Mouse (Mus musculus): ENCODE measurements around the gene Abtb2.

Abtb2 gene

GRCm38 (mm10) chr2:103730999-103731398, 164.9 kb downstream of the Abtb2 start:
- DNase-seq (ENCODE audit: low read depth, low spot score) = no peak

DNA sequence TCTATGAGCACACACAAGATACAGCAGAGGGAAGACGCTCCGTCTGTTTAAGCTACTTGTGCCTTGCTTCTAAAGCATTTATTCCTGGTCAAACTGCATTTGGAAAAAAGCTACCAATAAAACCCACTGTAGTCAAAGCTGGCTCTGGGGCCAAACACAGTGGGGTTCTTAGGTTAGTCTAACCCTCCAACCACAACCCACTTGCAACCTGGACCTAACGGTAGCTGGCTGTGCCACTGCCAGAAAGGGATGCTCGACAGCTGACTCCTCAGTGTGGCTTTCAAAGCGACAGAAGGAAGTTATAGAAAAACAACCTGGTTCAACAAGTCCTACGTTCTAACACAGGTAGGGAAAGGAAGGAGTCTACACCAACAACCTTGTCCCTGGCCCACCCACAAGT, 165.3 kb downstream of the Abtb2 start:
- DNase-seq (ENCODE audit: low read depth, low spot score) = no peak

DNA sequence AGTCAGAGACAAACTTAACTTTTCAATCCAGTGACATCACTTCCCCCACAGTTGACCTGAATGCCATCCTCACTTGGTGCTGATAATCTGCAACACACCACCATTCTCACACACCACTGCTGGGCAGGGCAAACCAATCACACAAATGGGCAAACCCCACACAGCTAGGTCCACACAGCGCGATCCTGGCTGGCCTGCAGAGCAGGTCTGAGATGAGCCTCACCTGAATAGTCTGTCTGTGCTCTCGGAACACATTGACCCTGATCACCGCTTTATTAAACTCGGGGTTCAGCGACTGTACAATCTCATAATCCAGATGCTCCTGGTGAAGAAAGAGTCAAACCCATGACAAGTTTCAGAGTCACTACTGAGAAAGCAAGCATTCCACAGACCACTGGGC, 176.7 kb downstream of the Abtb2 start:
- no peak for DNase-seq (ENCODE audit: low read depth, low spot score)

- DNase-seq (ENCODE audit: low read depth, low spot score) = no peak
These were observed 177.4 kb downstream of the Abtb2 start for GRCm38 (mm10) chr2:103743536-103743935.

DNA sequence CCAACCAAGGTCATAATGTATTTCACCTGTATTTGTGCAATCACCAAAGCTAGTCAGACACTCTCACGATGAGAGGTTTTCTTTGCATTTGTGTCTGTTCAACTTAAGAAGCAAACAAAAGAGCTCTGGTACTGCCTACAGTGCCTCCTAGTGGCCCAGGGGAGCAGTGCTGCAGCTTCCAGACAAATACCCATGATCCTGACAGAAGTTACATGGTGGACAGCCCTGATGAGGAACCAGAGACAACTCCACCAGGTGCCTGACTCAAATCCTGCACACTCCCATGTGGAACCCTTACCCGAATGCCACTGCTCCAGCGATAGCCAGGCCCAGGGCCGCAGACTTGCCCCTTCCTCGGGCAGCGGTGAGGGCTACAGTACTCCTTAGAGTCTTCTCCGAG, 177.9 kb downstream of the Abtb2 start:
- peak; percentile 42 for DNase-seq (ENCODE audit: low read depth, low spot score)

- DNase-seq (ENCODE audit: low read depth, low spot score) = no peak
These were observed 179.4 kb downstream of the Abtb2 start for GRCm38 (mm10) chr2:103745481-103745880.

DNA sequence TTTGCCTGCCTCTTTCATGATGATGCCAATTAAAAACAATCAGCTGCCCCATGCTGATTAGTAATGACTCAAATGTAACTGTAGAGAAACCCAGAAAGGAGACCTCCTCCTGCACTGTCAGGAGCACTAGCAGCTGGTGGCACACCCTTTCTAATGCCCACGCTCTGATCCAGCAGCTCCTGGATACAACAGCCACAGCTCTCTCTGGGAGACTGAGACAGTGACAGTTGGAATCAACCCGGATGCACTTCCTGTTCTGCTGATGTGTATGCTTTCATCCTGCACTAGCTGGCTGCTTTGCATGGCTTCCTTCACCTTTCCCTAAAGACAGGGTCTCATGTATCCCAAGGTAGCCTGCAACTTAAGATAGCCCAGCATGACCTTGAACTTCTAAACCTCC, 180.0 kb downstream of the Abtb2 start:
- DNase-seq (ENCODE audit: low read depth, low spot score) = no peak

GRCm38 (mm10) chr2:103746761-103747160, 180.7 kb downstream of the Abtb2 start:
- no peak for DNase-seq (ENCODE audit: low read depth, low spot score)

DNA sequence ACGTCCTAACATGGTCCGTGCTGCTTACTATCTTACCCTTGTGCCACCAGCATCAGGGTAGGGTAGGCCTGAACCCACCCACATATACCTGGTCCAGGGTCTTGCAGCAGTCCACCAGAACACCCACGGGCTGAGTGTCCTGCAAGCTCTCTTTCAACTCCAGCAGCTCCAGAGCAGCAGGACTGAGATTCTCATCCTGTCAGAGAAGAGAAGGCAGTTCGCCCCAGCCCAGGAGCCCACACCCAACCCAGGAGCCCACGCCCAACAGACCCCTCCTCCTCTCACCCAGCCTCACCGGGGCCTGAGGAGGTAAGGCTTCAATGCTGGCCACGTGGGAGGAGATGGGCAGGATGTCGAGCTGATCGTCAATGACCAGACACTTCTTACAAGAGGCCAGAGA, 181.8 kb downstream of the Abtb2 start:
- no peak for DNase-seq (ENCODE audit: low read depth, low spot score)

DNA sequence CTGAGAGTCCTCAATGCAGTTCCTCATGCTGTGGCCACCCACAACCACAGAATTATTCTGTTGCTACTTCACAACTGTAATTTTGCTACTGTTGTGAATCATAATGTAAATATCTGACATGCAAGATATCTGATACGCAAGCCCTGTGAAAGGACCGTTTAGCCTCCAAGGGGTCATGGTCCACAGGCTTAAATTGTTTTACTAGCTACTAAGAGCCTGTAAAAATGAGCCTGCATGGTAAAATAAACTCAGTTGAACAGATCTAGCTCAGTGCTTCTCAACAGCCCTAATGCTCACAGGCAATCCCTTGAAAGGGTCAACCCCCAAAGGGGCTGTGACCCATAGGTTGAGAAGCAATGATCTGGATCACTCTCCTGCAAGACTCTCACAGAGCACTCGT, 183.0 kb downstream of the Abtb2 start:
- no peak for DNase-seq (ENCODE audit: low read depth, low spot score)

- DNase-seq (ENCODE audit: low read depth, low spot score) = no peak
These were observed 185.7 kb downstream of the Abtb2 start for GRCm38 (mm10) chr2:103751771-103752170.

GRCm38 (mm10) chr2:103754614-103755013, 188.5 kb downstream of the Abtb2 start:
- no peak for DNase-seq (ENCODE audit: low read depth, low spot score)

DNA sequence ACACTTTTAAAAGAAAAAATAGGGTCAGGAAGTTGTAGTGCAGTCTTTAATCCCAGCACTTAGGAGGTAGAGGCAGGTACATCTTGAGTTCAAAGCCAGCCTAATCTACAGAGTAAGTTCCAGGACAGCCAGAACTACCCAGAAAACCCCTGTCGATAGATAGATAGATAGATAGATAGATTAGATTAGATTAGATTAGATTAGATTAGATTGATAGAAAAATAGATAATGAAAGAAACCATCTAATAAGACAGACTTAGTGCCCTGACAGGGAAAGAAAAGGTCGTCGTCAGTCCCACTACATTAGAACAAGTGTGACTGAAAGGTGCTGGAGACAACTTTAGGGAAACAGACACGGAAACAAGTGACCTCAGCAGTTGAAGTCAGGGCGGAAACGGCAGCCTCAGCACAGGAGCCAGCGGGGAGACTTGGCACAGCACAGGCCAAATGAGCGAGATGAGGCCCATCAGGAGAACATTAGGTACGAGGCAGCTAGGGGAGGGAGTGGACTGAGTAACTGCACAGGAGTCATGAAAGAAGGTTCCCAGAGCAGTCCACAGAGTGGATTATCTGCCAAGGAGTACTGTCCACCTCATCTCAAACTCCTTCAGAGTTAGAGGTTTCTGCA, 189.5 kb downstream of the Abtb2 start:
- no peak for DNase-seq (ENCODE audit: low read depth, low spot score)

- DNase-seq (ENCODE audit: low read depth, low spot score) = no peak
These were observed 194.3 kb downstream of the Abtb2 start for GRCm38 (mm10) chr2:103760421-103760820.

DNA sequence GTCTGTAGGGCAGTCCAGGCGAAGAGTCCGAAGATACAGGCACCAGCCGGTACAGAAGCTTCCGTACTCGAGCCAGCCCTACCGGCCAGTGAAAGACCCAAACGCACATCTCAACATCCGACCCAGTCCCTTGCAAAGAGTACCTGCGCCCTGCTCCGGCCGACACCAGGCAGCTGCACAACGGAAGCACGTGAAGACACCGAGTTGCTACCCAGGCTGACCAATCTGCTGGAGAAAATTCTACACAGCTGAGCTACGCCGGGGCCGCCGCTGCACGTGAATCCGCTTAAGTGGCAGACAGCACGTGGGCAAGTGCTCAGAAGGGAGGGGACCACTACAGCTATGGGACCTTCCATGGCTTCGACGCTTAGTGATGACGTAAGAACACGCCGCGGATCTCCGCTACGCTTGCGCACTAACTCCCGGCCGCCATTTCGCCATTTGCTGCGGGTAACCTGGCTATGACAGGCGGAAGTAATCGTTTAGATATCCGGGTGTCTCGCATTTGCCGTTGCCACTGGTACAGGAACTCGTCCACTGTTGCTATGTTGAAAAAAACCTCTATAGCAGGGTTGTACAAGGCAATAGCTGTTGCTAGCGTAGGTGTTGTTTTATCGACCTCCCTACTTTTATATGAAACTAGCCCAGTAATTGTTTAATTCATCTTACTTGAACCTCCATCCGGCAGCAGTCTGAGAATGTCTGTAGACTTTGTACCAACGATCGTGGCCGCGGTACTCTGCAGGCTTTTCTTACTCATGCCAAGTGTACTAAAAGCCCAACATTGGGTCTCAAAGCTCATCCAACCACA, 195.0 kb downstream of the Abtb2 start, which contains the start of gene Nat10:
Nat10 (minus strand) TSS at position 365 of the 811 bp plus-strand sequence.
- peak; percentile 95 for DNase-seq (ENCODE audit: low read depth, low spot score)

DNA sequence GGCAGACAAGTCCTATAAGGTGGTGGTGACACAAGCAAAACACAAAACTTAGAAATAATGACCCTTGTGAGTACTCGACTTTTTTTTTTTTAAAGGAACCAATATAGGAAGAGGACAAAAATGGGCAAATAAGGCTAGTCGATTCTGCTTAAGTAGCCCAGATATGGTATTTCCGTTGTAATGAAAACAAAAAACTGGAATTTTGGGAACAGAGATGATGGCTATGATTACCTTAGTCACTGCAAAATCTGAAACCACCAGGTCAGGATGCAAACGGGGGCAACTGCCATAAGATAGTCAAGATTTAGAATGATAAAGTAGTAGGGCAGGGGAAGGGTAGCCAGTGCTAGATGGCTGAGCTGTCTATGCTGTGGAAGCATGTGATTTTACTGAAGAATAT, 195.9 kb downstream of the Abtb2 start:
- DNase-seq (ENCODE audit: low read depth, low spot score) = no peak

- DNase-seq (ENCODE audit: low read depth, low spot score) = no peak
These were observed 196.4 kb downstream of the Abtb2 start for GRCm38 (mm10) chr2:103762492-103762891.

Measured in WW6 (cell line).